Mouse (Mus musculus): ENCODE results near the gene Sct. TPM values are rescaled to one million over a fixed set of nuclear protein-coding genes. Genes with fewer than 3 reads are reported as not detected.

The Sct gene
- total and polyA plus RNA-seq, 3 experiments = 0.49 TPM; not detected in 2

- peak; percentile 38; the same call in 1 of the 2 replicates for TF ChIP-seq JUND (conservative IDR thresholded peaks at IDR 0.05; ENCODE audit: low read depth, low read length)
- peak; percentile 45; the same call in 1 of the 2 replicates for TF ChIP-seq HCFC1 (IDR thresholded peaks at IDR 0.05; ENCODE audit: low read depth, low read length)
- 0 out of 2 replicates have a peak, but pooled peaks have one; percentile 66 for TF ChIP-seq MYC (IDR thresholded peaks at IDR 0.05; ENCODE audit: low read depth, low read length)
- no peak for TF ChIP-seq ZMIZ1 (IDR thresholded peaks at IDR 0.05; ENCODE audit: low read depth, low read length)
- TF ChIP-seq MAZ (IDR thresholded peaks at IDR 0.05; ENCODE audit: low read depth, low read length) = peak; percentile 85
- TF ChIP-seq TBP (conservative IDR thresholded peaks at IDR 0.05; ENCODE audit: low read depth, low read length) = 0 out of 2 replicates have a peak, but pooled peaks have one; percentile 46
- TF ChIP-seq ELF1 (IDR thresholded peaks at IDR 0.05; ENCODE audit: low read depth, low read length) = peak; percentile 42
Observed at GRCm38 (mm10) chr7:141275356-141275755, 3.6 kb downstream of the Sct start (continued).

- Histone ChIP-seq H3K4me1 (ENCODE audit: control insufficient read depth in 1 of 2, insufficient read depth in 2 of 2) (peaks cover 5 to 26% of the 10 kb centered on the region in 2 experiments), H3K27me3 (replicated peaks) (no peaks in the 10 kb centered on the region), H3K9ac (ENCODE audit: insufficient read depth, low read depth) (no peak overlapping the region), H3K36me3 (replicated peaks in 1 of 2; ENCODE audit: control insufficient read depth in 1 of 2, insufficient read depth in 1 of 2, low read length in 1 of 2) (peaks cover 0 to 31% of the 10 kb centered on the region in 2 experiments), H3K79me2 (replicated peaks; ENCODE audit: control insufficient read depth, extremely low read depth, insufficient read depth, poor library complexity, severe bottlenecking) (no peaks in the 10 kb centered on the region), H3K4me2 (ENCODE audit: insufficient read depth, low read depth, poor library complexity, severe bottlenecking) (no peak overlapping the region), H3K27ac (ENCODE audit: insufficient read depth, low read depth) (no peak overlapping the region), H3K9me3 (replicated peaks; ENCODE audit: low read length) (no peaks in the 10 kb centered on the region), H3K4me3 (replicated peaks in 1 of 3; ENCODE audit: low read depth in 2 of 3, low read length in 2 of 3, poor library complexity in 1 of 3) (no peak overlapping the region)
- in situ Hi-C loops (cut with MboI; ENCODE audit: low pct_ligation_motif_present, low pct_unique_long_range_greater_than_20kb, low sequenced_read_pairs) (no loop called here), dilution Hi-C loops (cut with MboI; ENCODE audit: extremely low pct_ligation_motif_present, extremely low pct_unique_long_range_greater_than_20kb, low sequenced_read_pairs) (no loop called here)
- DNase-seq (ENCODE audit: extremely low read depth) = no peak
- TF ChIP-seq JUND (conservative IDR thresholded peaks at IDR 0.05; ENCODE audit: low read depth, low read length) (no peak), USF2 (conservative IDR thresholded peaks at IDR 0.05; ENCODE audit: low read depth, low read length) (no peak), GABPA (IDR thresholded peaks at IDR 0.05; ENCODE audit: insufficient replicate concordance, low read depth, low read length) (no peak), SMC3 (IDR thresholded peaks at IDR 0.05; ENCODE audit: low read depth, low read length) (no peak), CHD2 (IDR thresholded peaks at IDR 0.05; ENCODE audit: low read length) (no peak)
Observed at GRCm38 (mm10) chr7:141270631-141271030, 8.3 kb downstream of the Sct start.

- Histone ChIP-seq H3K4me2 (ENCODE audit: insufficient read depth, low read depth, poor library complexity, severe bottlenecking) (no peak overlapping the region), H3K9me3 (replicated peaks; ENCODE audit: low read length) (no peaks in the 10 kb centered on the region), H3K9ac (ENCODE audit: insufficient read depth, low read depth) (no peak overlapping the region), H3K4me3 (replicated peaks in 1 of 3; ENCODE audit: low read depth in 2 of 3, low read length in 2 of 3, poor library complexity in 1 of 3) (no peak overlapping the region), H3K27me3 (replicated peaks) (no peaks in the 10 kb centered on the region), H3K36me3 (replicated peaks in 1 of 2; ENCODE audit: control insufficient read depth in 1 of 2, insufficient read depth in 1 of 2, low read length in 1 of 2) (peaks cover 5 to 39% of the 10 kb centered on the region in 2 experiments), H3K79me2 (replicated peaks; ENCODE audit: control insufficient read depth, extremely low read depth, insufficient read depth, poor library complexity, severe bottlenecking) (no peaks in the 10 kb centered on the region), H3K4me1 (ENCODE audit: control insufficient read depth in 1 of 2, insufficient read depth in 2 of 2) (peaks cover 11 to 26% of the 10 kb centered on the region in 2 experiments), H3K27ac (ENCODE audit: insufficient read depth, low read depth) (no peak overlapping the region)
- in situ Hi-C loops (cut with MboI; ENCODE audit: low pct_ligation_motif_present, low pct_unique_long_range_greater_than_20kb, low sequenced_read_pairs) = loop anchor here (10.0 kb wide), 1 partner anchor 96 kb away; no protein-coding TSS in a partner anchor
- no peak for DNase-seq (ENCODE audit: extremely low read depth)
- dilution Hi-C loops (cut with MboI; ENCODE audit: extremely low pct_ligation_motif_present, extremely low pct_unique_long_range_greater_than_20kb, low sequenced_read_pairs) = no loop called here
- TF ChIP-seq JUND (conservative IDR thresholded peaks at IDR 0.05; ENCODE audit: low read depth, low read length) (no peak), MXI1 (IDR thresholded peaks at IDR 0.05; ENCODE audit: low read depth, low read length) (no peak), HCFC1 (IDR thresholded peaks at IDR 0.05; ENCODE audit: low read depth, low read length) (no peak), ELF1 (IDR thresholded peaks at IDR 0.05; ENCODE audit: low read depth, low read length) (no peak), POLR2A (IDR thresholded peaks at IDR 0.05; ENCODE audit: low read depth, low read length) (no peak), MAFK (IDR thresholded peaks at IDR 0.05; ENCODE audit: insufficient replicate concordance, low read length) (no peak), ETS1 (conservative IDR thresholded peaks at IDR 0.05; ENCODE audit: low read depth, low read length) (no peak), MAZ (IDR thresholded peaks at IDR 0.05; ENCODE audit: low read depth, low read length) (no peak), CTCF (conservative IDR thresholded peaks at IDR 0.05 in 1 of 2, IDR thresholded peaks at IDR 0.05 in 1 of 2; ENCODE audit: low read depth in 2 of 2, low read length in 2 of 2) (no peak), POLR2AphosphoS2 (IDR thresholded peaks at IDR 0.05; ENCODE audit: low read depth, low read length) (no peak), CHD1 (IDR thresholded peaks at IDR 0.05; ENCODE audit: low read depth, low read length) (no peak), USF1 (IDR thresholded peaks at IDR 0.05; ENCODE audit: low read depth, low read length) (no peak), MEF2A (IDR thresholded peaks at IDR 0.05; ENCODE audit: borderline replicate concordance, low read depth, low read length) (no peak), JUN (IDR thresholded peaks at IDR 0.05; ENCODE audit: insufficient read depth, low read depth, low read length) (no peak), SIN3A (IDR thresholded peaks at IDR 0.05; ENCODE audit: low read length) (no peak), PAX5 (IDR thresholded peaks at IDR 0.05; ENCODE audit: low read length) (no peak), EP300 (IDR thresholded peaks at IDR 0.05; ENCODE audit: low read length) (no peak), GABPA (IDR thresholded peaks at IDR 0.05; ENCODE audit: insufficient replicate concordance, low read depth, low read length) (no peak), TBP (conservative IDR thresholded peaks at IDR 0.05; ENCODE audit: low read depth, low read length) (no peak), UBTF (IDR thresholded peaks at IDR 0.05; ENCODE audit: low read depth, low read length) (no peak)
Observed at GRCm38 (mm10) chr7:141269273-141269545, 9.7 kb downstream of the Sct start.
